In the genomic region with DNA sequence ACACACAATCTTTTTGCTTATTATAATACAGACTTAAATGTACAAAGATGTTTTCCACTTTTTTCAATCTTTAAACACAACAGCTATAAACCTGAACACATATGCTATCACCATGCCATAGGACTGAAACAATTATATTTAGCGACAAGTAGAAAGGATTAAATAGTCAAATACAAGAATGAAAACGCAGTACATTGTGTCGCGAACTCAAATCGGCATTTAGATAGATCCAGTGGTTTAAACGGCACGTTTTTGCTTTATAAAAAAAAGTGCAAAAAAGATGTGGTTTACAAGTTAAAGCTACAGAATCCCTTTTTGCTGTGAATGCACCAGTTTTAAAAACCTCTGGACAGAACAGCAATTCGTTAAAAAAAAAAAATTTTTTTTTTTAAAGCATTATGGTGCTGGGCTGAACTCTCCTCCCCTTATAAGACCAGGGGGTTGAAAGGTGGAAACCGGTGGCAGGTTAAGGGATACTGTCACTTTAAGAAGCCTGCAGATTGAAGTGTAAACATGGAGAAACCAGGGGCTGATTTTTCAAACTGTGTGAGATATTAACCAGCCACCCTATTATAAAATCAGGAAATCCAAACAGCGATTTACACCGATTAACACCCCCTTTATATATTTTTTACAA, we compare ENCODE assay signal across 8 mouse cellular contexts. TPM values are rescaled to one million over a fixed set of nuclear protein-coding genes. Genes with fewer than 3 reads are reported as not detected.
DNase-seq lines count a peak whose midpoint lies in the region; ATAC-seq and TF ChIP-seq lines count a peak whose summit lies in the region.

No protein-coding gene starts in this region.

- peak overlapping the region; percentile 69 for H3K9ac ChIP-seq in limb, embryonic 14.5 days (ENCODE audit: low read depth, low read length, severe bottlenecking)

- peak overlapping the region; percentile 44 for H3K4me2 ChIP-seq in limb, embryonic 14.5 days (replicated peaks; ENCODE audit: low read depth, low read length, severe bottlenecking)

- DNase-seq in cerebellum, adult 9-10 months = peak; percentile 21
- DNase-seq in cerebellum, adult 18-20 months = no peak
- DNase-seq in thymus, adult 2 months = peak; percentile 28
- no peak for DNase-seq in thymus, postnatal 36 days
- no peak for DNase-seq in limb, embryonic 14.5 days (ENCODE audit: low spot score)
- DNase-seq in yolk sac, embryonic 10.5 days (ENCODE audit: low spot score) = no peak
- DNase-seq in adrenal gland, postnatal 14 days = no peak
- DNase-seq in adrenal gland, postnatal 25 days = no peak

- ATAC-seq in limb, embryonic 14.5 days (ENCODE audit: low FRiP score, low read depth) = no peak

- peaks cover 7% of the 10 kb centered on the region; the same call in 1 of the 2 replicates for H3K36me3 ChIP-seq in thymus, adult 2 months (ENCODE audit: control insufficient read depth, insufficient read depth, low read length)
- 0 out of 2 replicates have a peak, but pooled peaks cover 10% of the 10 kb centered on the region for H3K36me3 ChIP-seq in limb, embryonic 14.5 days (ENCODE audit: control insufficient read depth, insufficient read depth, low read length)

- H3K27ac ChIP-seq in thymus, adult 2 months (ENCODE audit: control insufficient read depth, insufficient read depth, low read length) = no peak overlapping the region
- H3K27ac ChIP-seq in limb, embryonic 14.5 days (replicated peaks; ENCODE audit: low read depth, low read length) = peak overlapping the region; percentile 68; the same call in 1 of the 2 replicates

- peaks cover 21% of the 10 kb centered on the region for H3K4me1 ChIP-seq in thymus, adult 2 months (replicated peaks; ENCODE audit: control insufficient read depth, insufficient read depth, low read length)
- peaks cover 10% of the 10 kb centered on the region for H3K4me1 ChIP-seq in limb, embryonic 14.5 days (ENCODE audit: control insufficient read depth, insufficient read depth, low read length)

- no peaks in the 10 kb centered on the region for H3K9me3 ChIP-seq in limb, embryonic 14.5 days (ENCODE audit: control insufficient read depth, low read length)

- TF ChIP-seq POLR2A in thymus, adult 2 months (IDR thresholded peaks at IDR 0.05; ENCODE audit: control insufficient read depth, extremely low read depth, insufficient read depth, low read length, poor library complexity) = no peak
- TF ChIP-seq POLR2A in limb, embryonic 14.5 days (IDR thresholded peaks at IDR 0.05; ENCODE audit: borderline replicate concordance, extremely low read depth, insufficient read depth, insufficient read length) = no peak

- no peaks in the 10 kb centered on the region for H3K27me3 ChIP-seq in thymus, adult 2 months (ENCODE audit: control insufficient read depth, insufficient read depth, low read length)
- H3K27me3 ChIP-seq in limb, embryonic 14.5 days (ENCODE audit: control insufficient read depth, insufficient read depth, low read length) = no peaks in the 10 kb centered on the region

- 1% methylated on average over 11 of the region's 11 CpGs for WGBS in thymus, adult 2 months
- 3% methylated on average over 11 of the region's 11 CpGs for WGBS in limb, embryonic 14.5 days

- TF ChIP-seq CTCF in thymus, adult 2 months (IDR thresholded peaks at IDR 0.05; ENCODE audit: borderline replicate concordance, control insufficient read depth, extremely low read depth, insufficient read depth, low read length, poor library complexity) = no peak

- no peak overlapping the region for H3K4me3 ChIP-seq in thymus, adult 2 months (ENCODE audit: control insufficient read depth, insufficient read depth, low read length)
- H3K4me3 ChIP-seq in limb, embryonic 14.5 days (replicated peaks; ENCODE audit: low read length) = peak overlapping the region; percentile 96

RNA-seq across cellular contexts. Expression of a gene that starts 4.1 kb away (rescaled TPM):
- 137 and 191 TPM in 2 replicates for polyA plus RNA-seq in thymus, adult 2 months (2012; rRNA removed)
- 67.1 and 96.1 TPM in 2 replicates for polyA plus RNA-seq in limb, embryonic 14.5 days (2012; rRNA removed)
- polyA plus RNA-seq in limb, embryonic 14.5 days (2014; fragmentation: Nextera tagmentation; extraction: Ambion mirVana) = 84.9 and 104 TPM in 2 replicates
- total RNA-seq in adrenal gland, postnatal 14 days (2021) = 27.6 and 28.0 TPM in 2 replicates
- 32.8 and 33.5 TPM in 2 replicates for total RNA-seq in adrenal gland, postnatal 25 days (2021)

Comparison
In these comparisons a context has a peak if more than half of its experiments do, and no peak if none do; other contexts are left out.
1. DNase-seq: peak in cerebellum, adult 9-10 months (single experiment) and thymus, adult 2 months (single experiment); none in cerebellum, adult 18-20 months (0 of 2), thymus, postnatal 36 days (0 of 2), limb, embryonic 14.5 days (single experiment), yolk sac, embryonic 10.5 days (single experiment), adrenal gland, postnatal 14 days (single experiment) and adrenal gland, postnatal 25 days (single experiment).